Mouse (Mus musculus) MN1 (cell line): ENCODE data around the gene Galnt9.

Experiments
- DNase-seq: peaks from one replicate; pipeline ENCODE4 v3.0.0-alpha.2; 2016; ENCODE audit warnings: low spot score

The Galnt9 gene

DNA sequence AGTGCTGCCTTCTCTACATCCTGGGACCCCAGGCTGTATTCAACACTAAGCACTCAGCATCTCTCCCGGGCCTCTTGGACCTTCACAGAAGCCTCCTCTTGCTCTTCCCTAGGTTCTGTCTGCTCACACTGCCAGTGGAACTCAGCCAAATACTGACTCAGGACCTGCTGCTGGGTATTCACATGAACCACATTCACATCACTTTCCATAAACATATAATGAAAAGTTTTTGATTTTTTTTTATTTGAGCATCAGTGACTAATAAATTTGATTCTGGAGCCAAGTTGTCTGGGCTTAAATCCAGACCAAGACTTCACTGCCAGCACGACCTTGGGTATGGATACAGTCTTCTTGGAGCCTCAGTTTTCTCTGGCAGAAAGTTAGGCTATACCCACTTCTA lies 3.2 kb upstream of the Galnt9 start:
- no peak for DNase-seq

GRCm38 (mm10) chr5:110541456-110541855 lies 2.7 kb upstream of the Galnt9 start:
- DNase-seq, result no peak

GRCm38 (mm10) chr5:110544691-110545069 lies 525 bp downstream of the Galnt9 start:
- DNase-seq, result no peak

- DNase-seq, result no peak
Measured at GRCm38 (mm10) chr5:110545311-110545710, 1.2 kb downstream of the Galnt9 start.

DNA sequence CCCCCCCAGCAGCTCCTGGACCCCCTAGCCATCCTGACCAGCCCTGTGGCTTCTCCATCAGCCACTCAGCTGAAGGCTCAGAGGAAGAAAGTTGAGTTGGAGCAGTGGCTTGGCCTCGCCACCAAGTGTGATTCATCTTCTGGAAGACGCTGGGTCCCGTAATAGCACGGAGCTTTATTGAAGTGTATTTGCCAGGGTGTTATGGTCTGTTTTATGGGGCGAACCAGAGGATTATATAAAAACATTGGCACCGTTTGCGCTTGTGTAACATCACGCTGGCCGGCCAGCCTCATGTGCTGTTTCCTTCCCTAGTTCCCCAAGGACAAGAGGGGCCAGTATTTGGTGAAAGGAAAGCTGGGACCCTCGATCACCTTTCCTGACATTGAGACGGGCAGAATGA lies 2.0 kb downstream of the Galnt9 start:
- no peak for DNase-seq

GRCm38 (mm10) chr5:110546726-110547406 lies 2.7 kb downstream of the Galnt9 start:
- DNase-seq, result no peak

- DNase-seq, result no peak
Measured at GRCm38 (mm10) chr5:110548446-110548845, 4.3 kb downstream of the Galnt9 start.

DNA sequence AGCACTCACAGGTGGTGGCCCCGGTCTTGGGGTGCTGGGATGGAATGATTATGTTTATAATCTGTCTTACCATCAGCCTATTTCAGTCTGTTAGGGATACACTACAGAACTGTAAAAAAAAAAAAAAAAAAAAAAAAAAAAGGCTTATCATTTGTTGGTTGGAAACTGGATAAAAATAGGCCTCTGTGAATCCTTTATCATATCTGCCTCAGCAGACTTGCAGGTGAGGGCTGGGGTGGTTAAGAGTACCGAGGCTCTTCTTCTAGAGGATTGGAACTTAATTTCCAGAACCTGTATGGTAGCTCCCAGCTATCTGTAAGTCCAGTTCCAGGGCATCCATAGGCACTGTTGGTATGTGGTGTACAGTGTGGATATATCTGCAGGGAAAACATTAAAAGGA lies 6.0 kb downstream of the Galnt9 start:
- no peak for DNase-seq

DNA sequence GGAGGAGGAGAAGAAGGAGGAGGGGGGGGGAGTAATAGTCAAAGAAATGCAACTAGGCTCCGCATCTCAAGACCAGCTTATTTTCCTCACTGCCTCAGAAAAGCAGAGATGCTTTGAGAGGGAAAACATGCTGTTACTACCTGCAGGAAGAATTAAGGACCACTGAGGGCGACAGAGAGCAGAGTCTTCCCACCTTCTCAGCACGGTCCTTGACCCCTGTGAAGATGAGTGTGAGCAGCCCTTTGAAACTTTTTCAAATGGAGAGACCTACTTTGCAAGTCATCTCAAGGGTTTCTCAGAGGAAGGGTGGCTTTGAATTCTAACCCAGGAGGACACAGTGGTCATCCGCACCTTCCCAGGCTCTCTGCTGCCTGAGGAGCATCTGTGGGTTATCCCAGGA lies 6.7 kb downstream of the Galnt9 start:
- no peak for DNase-seq

- DNase-seq, result no peak
Measured at GRCm38 (mm10) chr5:110552005-110552404, 7.8 kb downstream of the Galnt9 start.

- DNase-seq, result no peak
Measured at GRCm38 (mm10) chr5:110553315-110553714, 9.2 kb downstream of the Galnt9 start.

DNA sequence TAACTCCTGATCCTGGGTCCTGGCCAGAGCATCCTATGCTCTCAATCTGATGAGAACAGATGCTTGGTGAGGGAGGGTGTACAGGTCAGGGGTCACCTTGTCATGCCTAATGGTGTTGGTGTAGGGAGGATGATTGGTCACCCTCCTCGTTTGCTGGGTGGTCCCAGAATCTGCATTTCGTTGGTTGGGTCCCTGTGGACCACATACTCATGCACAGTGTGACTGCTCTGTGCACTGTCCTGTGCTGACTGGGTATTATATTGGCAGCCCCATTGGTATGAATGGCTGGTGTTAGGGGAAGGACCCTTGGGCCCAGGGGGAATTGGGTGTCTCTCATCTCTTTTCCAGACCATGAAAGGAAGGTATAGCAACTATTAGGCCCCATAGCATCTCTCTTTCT lies 11.0 kb downstream of the Galnt9 start:
- no peak for DNase-seq

DNA sequence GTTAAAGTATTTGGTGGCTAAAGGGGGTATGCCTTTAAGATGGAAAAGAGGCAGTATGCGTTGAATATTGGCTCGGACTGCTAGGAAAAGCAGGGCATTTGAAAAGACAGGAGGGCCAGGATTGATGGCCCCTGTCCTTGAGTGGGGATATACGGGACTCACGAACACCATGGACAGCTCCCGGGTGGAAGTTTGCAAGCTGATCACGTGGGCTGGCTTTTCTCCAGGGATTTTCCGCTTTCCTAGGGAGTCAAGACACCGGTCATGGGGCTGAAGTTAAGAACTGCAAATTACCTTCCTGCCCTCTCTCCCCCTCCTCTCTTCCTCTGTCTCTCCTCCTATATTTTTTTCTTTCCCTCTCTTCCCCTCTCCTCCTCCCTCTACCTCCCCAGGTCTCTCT lies 14.2 kb downstream of the Galnt9 start:
- no peak for DNase-seq

DNA sequence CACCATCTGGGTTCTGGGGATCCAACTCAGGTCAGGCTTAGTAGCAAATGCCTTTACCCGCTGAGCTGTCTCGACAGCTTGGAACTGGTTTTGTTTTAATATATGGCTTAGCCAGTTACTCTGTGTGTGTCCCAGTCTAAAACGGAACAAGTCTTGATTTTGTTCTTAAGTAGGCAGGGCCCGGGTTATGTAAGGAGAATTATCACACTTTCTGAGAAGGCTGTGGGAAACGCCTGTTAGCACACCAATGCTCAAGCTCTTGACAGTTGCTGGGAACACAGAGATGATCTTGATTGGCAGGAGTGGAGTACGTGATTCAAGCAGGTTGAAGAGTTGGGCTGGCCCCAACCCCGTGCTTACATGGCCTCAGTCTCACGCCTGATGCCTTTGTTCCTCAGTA lies 15.5 kb downstream of the Galnt9 start:
- no peak for DNase-seq

DNA sequence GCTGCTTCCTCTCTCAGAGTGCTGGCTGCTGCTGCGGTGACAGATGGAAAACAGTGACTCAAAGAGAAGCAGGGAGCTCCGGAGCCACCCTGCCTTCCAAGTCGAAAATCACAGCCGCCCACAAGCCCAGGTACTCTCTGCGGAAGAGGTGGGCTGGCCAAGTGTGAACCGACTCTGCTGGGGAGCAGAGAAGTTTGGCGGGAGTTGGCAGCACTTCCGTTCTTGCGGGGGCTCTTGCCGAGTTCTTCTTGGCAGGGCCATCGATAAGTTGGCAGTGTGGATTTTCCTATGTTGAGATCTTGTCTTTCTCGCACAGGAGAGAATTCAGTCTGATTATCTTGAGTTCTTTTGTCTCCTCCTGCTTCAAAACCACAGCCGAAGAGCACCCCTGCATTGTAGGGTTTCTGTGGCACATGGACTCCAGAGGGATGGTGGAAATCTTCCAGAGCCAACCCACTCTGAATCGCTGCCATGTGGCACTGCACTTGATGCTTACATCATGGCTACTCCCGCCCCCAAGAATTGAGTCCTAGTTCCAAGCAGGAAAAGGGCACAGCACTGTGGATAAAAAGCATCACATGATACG lies 18.7 kb downstream of the Galnt9 start:
- DNase-seq, result no peak

DNA sequence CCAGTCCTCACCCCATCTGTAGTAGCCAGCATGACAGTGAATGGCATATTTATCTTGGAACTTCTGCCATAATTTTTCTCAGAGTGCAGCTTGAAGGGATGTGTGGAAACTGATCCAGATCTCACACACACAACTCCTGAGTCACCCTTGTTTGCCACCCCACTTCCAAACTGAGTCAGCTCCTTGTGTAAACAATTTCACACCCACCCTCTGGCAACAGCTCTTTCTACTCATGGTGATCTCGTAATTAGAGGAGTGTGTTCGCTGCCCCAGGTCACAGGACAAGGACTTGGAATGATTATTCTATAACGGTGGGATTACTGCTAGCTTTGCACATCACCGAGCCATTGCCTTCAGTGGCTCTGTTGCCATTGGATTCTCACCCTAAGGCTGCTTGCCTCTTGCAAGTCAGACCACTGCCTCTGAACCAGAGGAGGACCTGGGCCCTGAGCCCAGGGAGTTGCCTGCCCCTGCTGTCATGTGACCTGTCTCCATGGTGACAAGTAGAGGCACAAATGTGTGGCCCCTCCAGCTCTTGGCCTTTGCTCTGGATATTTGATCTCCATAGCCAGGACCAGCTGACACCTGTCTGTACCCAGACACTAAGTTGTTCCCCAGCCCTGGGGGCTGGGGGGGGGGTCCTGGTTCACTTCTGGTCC lies 21.0 kb downstream of the Galnt9 start:
- DNase-seq, result no peak

GRCm38 (mm10) chr5:110567547-110567946 lies 23.4 kb downstream of the Galnt9 start:
- DNase-seq, result no peak

DNA sequence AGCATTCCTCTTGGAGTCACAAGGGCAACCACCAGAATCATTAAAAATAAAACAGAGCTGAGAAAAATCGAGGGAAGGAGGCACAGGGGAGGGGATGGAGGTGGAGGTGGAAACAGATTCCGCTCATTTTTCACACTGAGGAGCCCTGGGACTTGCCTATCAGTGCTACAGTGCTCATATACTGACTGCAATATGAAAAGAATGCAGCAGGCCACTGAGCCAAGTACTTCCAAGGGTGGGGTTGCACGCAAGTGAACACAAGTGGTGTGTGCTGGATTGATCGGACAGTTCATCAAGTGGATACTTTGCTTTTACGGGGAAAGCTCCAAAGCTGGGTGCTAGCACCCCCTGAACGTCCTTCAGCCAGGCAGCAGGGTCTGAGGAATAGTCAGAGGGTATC lies 30.7 kb downstream of the Galnt9 start:
- DNase-seq, result no peak

DNA sequence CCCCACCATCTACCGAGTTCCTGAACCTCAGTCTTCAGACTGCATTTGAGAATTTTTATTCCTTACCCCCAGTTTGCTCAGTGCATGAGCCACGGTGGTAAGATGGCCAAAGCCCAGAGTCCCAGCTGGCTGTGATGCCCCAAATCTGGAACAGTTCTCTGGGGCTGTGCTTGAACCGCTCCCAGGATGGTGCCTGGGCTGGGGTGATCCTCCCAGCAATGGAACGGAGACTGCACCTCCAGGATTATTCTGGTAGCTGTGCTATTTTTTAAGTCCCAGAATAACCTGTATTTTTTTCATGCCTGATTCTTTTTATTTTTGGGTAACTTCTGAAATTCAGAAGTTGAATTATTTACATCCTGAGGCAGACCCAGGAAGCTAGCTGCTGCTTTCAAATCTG lies 35.1 kb downstream of the Galnt9 start:
- DNase-seq, result no peak

GRCm38 (mm10) chr5:110580569-110581239 lies 36.5 kb downstream of the Galnt9 start:
- no peak for DNase-seq

DNA sequence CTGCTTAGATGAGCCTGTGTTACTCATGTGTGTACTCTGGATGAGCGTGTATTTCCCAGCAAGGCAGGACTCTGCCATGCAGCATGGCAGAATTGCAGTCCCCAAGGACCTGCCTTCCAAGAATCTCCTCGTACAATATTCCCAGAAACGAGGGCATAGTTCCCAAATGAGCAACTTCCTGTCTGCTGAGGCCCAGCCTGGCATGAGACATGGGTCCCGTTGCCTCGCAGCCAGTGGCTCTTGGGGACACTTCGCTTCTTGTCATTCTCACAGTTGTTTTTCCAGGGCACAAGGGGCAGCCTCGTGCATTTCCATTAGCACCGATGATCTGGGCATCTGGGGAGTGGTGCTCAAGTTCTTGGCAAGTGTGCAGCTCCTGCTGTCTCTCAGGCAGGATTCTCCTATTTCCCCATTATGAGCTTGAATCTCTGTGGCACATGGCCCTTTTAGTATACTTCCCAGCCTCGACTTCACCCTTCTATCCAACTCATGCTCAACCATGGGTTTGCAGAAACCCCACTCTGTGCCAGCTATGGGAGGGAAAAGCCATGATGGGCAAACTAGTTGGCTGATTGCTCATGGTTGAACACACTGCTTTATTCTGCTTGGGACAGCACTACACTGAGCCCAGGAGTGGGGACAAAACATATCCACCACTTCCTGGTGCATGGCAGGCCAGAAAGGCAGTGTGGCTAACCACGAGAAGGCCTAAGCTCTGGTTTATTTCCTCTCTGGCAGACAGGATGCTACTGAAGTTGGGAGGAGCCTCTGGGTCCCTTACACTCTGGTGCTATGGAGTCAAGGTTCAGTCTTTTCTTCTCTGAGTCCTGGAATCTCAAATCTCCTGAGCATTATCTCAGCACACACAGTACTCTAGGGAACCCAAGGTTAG lies 38.7 kb downstream of the Galnt9 start:
- no peak for DNase-seq

DNA sequence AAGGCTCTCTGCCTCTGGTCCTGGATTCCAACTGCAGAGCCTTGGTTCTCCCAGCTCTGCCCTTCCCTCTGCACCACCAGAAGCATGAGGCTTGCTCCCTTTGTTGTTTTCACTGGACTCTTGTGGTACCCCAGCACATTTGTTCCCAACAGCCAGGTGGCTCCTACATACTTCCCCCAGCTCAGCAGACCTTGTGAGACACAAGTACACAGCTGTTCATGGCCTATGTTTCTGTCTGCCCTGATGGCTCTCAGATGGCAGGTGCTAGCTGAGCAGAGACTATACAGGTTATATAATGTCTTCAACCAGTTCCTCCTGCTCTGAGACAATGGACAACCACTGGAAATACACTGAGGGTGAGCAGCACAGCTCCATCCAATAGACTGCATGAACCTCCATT lies 43.3 kb downstream of the Galnt9 start:
- DNase-seq, result no peak
